Mouse (Mus musculus) frontal cortex, postnatal 14 days (tissue): ENCODE measurements around the gene Gm3685.
A peak's percentile ranks its signal among the peaks of the same experiment; 100 is the strongest.
"Not testable (repeated sequence)": the region's sequence is repeated elsewhere in the genome, so short reads cannot be mapped to it uniquely, and the experiment has no call there.

ENCODE experiments used
- DNase-seq, 2 experiments: peaks; one replicate each; pipeline ENCODE4 v3.0.0; 2022; ENCODE audit warnings: low spot score in 2 of 2

Gm3685 gene

GRCm38 (mm10) chr14:7044870-7045269, at the start of gene Gm3685:
Gene Gm3685, minus strand, starts transcription at chr14:7044970.
- not testable (repeated sequence) for DNase-seq

GRCm38 (mm10) chr14:7026781-7027749, 17.7 kb downstream of the Gm3685 start, which contains the start of gene Gm10406:
Gene Gm10406, minus strand, starts transcription at chr14:7027449.
- peak; percentile 9 to 14 for DNase-seq

- peak; percentile 5 to 19 for DNase-seq
Measured at GRCm38 (mm10) chr14:7026274-7026673, 18.5 kb downstream of the Gm3685 start.
